Comparison of ENCODE assay signal across 8 mouse cellular contexts in the genomic region with DNA sequence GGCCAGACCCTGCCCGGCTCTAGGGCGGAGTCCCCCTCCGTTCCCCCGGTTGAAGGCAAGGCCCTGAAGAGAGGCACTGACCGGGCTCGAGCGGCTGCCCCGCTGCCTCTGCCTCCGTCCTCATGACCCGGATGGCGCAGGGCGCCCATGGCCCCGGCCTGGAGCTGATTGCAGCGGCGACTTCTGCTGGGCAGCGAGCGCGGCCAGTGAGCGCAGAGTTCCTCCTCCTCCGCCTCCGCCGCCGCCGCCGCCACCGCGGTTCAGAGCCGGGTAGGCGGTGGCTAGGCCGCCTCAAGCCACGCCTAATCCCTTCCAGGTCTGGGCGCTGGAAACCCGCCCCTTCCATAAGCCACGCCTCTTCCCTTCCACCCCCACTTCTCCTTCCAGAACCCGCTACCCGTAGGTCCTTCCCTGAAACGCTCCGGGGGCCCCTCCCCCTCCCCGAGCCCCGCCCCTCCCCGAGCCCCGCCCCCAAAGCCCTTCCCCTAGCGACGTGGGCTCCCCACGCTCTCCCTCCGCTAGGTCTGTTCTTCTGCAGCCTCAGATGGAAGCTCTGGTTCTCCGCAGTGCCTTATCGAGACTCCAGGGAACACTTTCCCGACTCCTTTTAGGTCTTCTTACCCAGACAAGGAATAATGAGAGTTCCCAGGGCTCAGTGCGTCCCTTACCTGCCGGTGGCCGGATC. TPM values are rescaled to one million over a fixed set of nuclear protein-coding genes. Genes with fewer than 3 reads are reported as not detected.
A peak's percentile ranks its signal among the peaks of the same experiment; 100 is the strongest.
DNase-seq lines count a peak whose midpoint lies in the region; ATAC-seq and TF ChIP-seq lines count a peak whose summit lies in the region.

Gene Snrpd3 (plus strand): TSS at position 479 of the 685 bp plus-strand sequence.

- H3K9ac ChIP-seq in embryonic facial prominence, embryonic 14.5 days (ENCODE audit: low read depth, low read length): peak within 1 kb of the TSS; percentile 91
- H3K9ac ChIP-seq in limb, embryonic 14.5 days (ENCODE audit: low read depth, low read length, severe bottlenecking): peak within 1 kb of the TSS; percentile 85
- peak within 1 kb of the TSS; percentile 89 for H3K9ac ChIP-seq in midbrain, postnatal 0 days (replicated peaks; ENCODE audit: low read length, poor library complexity, severe bottlenecking)

- TF ChIP-seq CTCF in midbrain, postnatal 0 days (IDR thresholded peaks at IDR 0.05): no peak

- no peaks in the 10 kb centered on the region for H3K27me3 ChIP-seq in embryonic facial prominence, embryonic 14.5 days (replicated peaks; ENCODE audit: control insufficient read depth, insufficient read depth, low read length)
- H3K27me3 ChIP-seq in limb, embryonic 14.5 days (ENCODE audit: control insufficient read depth, insufficient read depth, low read length): no peaks in the 10 kb centered on the region
- H3K27me3 ChIP-seq in midbrain, postnatal 0 days (ENCODE audit: insufficient read depth, low read length): no peaks in the 10 kb centered on the region

- peak; percentile 98 for DNase-seq in 3T3-L1 (ENCODE audit: low read depth, low spot score)
- DNase-seq in adrenal gland, postnatal 4 days (ENCODE audit: low spot score in 2 of 2): peak; percentile 78 to 82
- peak; percentile 99 for DNase-seq in embryonic facial prominence, embryonic 14.5 days (ENCODE audit: low spot score)
- peak; percentile 93 for DNase-seq in heart, adult 8-10 months (ENCODE audit: low spot score)
- peak; percentile 96 for DNase-seq in kidney, adult 9 months
- peak; percentile 98 for DNase-seq in limb, embryonic 14.5 days (ENCODE audit: low spot score)
- DNase-seq in midbrain, postnatal 0 days (ENCODE audit: low spot score): peak; percentile 98
- DNase-seq in spleen, postnatal 14 days (ENCODE audit: low spot score in 2 of 2): peak; percentile 86 to 90

- peaks cover 19% of the 10 kb centered on the region for H3K4me1 ChIP-seq in embryonic facial prominence, embryonic 14.5 days (ENCODE audit: control insufficient read depth, insufficient read depth, low read length)
- peaks cover 17% of the 10 kb centered on the region for H3K4me1 ChIP-seq in limb, embryonic 14.5 days (ENCODE audit: control insufficient read depth, insufficient read depth, low read length)
- peaks cover 12% of the 10 kb centered on the region for H3K4me1 ChIP-seq in midbrain, postnatal 0 days (ENCODE audit: insufficient read depth, low read length)

- peak within 1 kb of the TSS; percentile 63 for H3K4me3 ChIP-seq in embryonic facial prominence, embryonic 14.5 days (ENCODE audit: low read depth, low read length)
- peak within 1 kb of the TSS; percentile 71 for H3K4me3 ChIP-seq in limb, embryonic 14.5 days (replicated peaks; ENCODE audit: low read length)
- peak within 1 kb of the TSS; percentile 89 for H3K4me3 ChIP-seq in midbrain, postnatal 0 days (ENCODE audit: low read depth, low read length)

- peak within 1 kb of the TSS; percentile 87 for H3K4me2 ChIP-seq in embryonic facial prominence, embryonic 14.5 days (ENCODE audit: low read depth, low read length)
- H3K4me2 ChIP-seq in limb, embryonic 14.5 days (replicated peaks; ENCODE audit: low read depth, low read length, severe bottlenecking): peak within 1 kb of the TSS; percentile 84
- H3K4me2 ChIP-seq in midbrain, postnatal 0 days (ENCODE audit: low read depth, low read length, poor library complexity, severe bottlenecking): peak within 1 kb of the TSS; percentile 84

- peak within 1 kb of the TSS; percentile 99 for H3K27ac ChIP-seq in embryonic facial prominence, embryonic 14.5 days (replicated peaks; ENCODE audit: low read depth, low read length)
- H3K27ac ChIP-seq in limb, embryonic 14.5 days (replicated peaks; ENCODE audit: low read depth, low read length): peak within 1 kb of the TSS; percentile 93
- H3K27ac ChIP-seq in midbrain, postnatal 0 days (ENCODE audit: low read depth, low read length): peak within 1 kb of the TSS; percentile 92

- H3K36me3 ChIP-seq in embryonic facial prominence, embryonic 14.5 days (ENCODE audit: control insufficient read depth, insufficient read depth, low read length): peaks cover 27% of the 10 kb centered on the region; the same call in 1 of the 2 replicates
- H3K36me3 ChIP-seq in limb, embryonic 14.5 days (ENCODE audit: control insufficient read depth, insufficient read depth, low read length): peaks cover 26% of the 10 kb centered on the region
- peaks cover 12% of the 10 kb centered on the region for H3K36me3 ChIP-seq in midbrain, postnatal 0 days (ENCODE audit: insufficient read depth, low read length)

- H3K9me3 ChIP-seq in embryonic facial prominence, embryonic 14.5 days (ENCODE audit: control insufficient read depth, low read length): no peaks in the 10 kb centered on the region
- no peaks in the 10 kb centered on the region for H3K9me3 ChIP-seq in limb, embryonic 14.5 days (ENCODE audit: control insufficient read depth, low read length)
- no peaks in the 10 kb centered on the region for H3K9me3 ChIP-seq in midbrain, postnatal 0 days (ENCODE audit: low read length)

- 2% methylated on average over 12 of the region's 52 CpGs for WGBS in embryonic facial prominence, embryonic 14.5 days
- 0% methylated on average over 23 of the region's 52 CpGs for WGBS in limb, embryonic 14.5 days
- WGBS in midbrain, postnatal 0 days: under 1% methylated on average over 45 of the region's 52 CpGs

- ATAC-seq in embryonic facial prominence, embryonic 14.5 days (ENCODE audit: low read depth): peak; percentile 97
- ATAC-seq in limb, embryonic 14.5 days (ENCODE audit: low FRiP score, low read depth): peak; percentile 98
- peak; percentile 94 for ATAC-seq in midbrain, postnatal 0 days (ENCODE audit: low FRiP score)

- peak; percentile 55; the same call in 1 of the 2 replicates for TF ChIP-seq POLR2A in limb, embryonic 14.5 days (IDR thresholded peaks at IDR 0.05; ENCODE audit: borderline replicate concordance, extremely low read depth, insufficient read depth, insufficient read length)

RNA-seq across cellular contexts. Expression of gene Snrpd3, which starts in this region (rescaled TPM):
- total RNA-seq in adrenal gland, postnatal 4 days (2021): 100 to 1,000 TPM; 114 to 124 TPM
- 147 and 162 TPM in 2 replicates for polyA plus RNA-seq in embryonic facial prominence, embryonic 14.5 days (2014; fragmentation: Nextera tagmentation; extraction: Ambion mirVana)
- total RNA-seq in heart, adult 8-10 months (2022): 10 to 100 TPM; 64.0 to 72.6 (median 68.3) TPM
- 49.3 and 121 TPM in 2 replicates for polyA plus RNA-seq in limb, embryonic 14.5 days (2012; rRNA removed)
- 171 and 173 TPM in 2 replicates for polyA plus RNA-seq in limb, embryonic 14.5 days (2014; fragmentation: Nextera tagmentation; extraction: Ambion mirVana)
- 17.2 and 20.4 TPM in 2 replicates for total RNA-seq in midbrain, postnatal 0 days (2014; rRNA removed)
- 137 and 143 TPM in 2 replicates for polyA plus RNA-seq in midbrain, postnatal 0 days (2015; fragmentation: Nextera tagmentation; extraction: Ambion mirVana)

Comparison
In these comparisons a context has a peak if more than half of its experiments do, and no peak if none do; other contexts are left out.
1. Peak in every context shown above with its lines: DNase-seq, ATAC-seq, H3K4me3 ChIP-seq and H3K27ac ChIP-seq.